Mouse (Mus musculus): ENCODE measurements around the gene Chd2.
A peak's percentile ranks its signal among the peaks of the same experiment; 100 is the strongest.

Chd2 gene

GRCm38 (mm10) chr7:73434336-73434677, 107.3 kb downstream of the Chd2 start:
- DNase-seq, result no peak

DNA sequence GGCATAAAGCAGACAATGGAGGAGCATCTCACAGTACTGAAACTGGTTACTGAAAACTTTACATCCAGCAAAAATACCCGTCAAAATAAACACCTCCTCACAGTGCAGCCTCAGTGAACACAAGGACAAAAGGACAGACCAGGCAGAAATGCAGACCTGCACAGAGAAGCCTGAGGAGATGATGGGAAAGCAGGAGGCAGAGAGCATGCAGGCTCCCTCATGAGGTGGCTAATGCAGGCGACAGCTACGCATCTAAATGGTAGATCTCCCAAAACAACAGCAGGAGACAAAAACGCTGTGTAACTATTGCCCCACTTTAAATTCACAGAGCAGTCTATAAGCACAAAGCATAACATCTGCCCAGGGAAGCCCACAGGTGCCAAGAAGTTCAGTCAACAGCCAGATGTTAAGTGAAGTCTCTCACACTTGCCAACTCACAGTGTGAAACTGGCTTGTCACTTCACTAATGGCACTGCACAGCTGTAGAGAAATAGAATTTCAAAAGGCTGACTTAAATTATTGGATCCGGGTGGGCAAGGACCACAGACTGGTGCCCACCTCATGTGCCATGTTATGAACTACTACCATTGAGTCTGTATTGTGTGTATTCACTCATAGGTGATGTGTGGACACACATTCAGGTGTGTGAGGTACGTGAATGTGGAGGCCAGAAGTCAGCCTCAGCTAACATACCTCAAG, 107.8 kb downstream of the Chd2 start:
- no peak for DNase-seq

DNA sequence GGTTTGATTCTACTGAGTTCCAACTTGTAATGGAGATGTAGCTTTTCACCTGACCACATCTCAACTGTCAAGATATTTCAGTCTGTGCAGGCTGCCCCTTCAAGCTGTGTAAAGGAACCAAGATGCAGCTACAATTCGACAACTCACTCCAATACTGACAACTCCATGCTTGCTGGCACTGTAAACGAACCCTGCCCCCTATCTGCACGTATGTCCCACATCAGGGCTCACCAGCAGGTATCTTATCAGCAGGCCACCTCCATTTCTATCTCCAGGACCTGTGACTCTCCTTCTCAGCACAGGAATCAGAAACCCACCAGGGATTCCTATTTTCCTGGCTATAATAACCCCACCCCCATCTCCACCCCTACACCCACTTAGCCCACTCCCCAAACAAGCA, 113.1 kb downstream of the Chd2 start:
- DNase-seq, result no peak

GRCm38 (mm10) chr7:73427794-73428193, 113.8 kb downstream of the Chd2 start:
- no peak for DNase-seq

DNA sequence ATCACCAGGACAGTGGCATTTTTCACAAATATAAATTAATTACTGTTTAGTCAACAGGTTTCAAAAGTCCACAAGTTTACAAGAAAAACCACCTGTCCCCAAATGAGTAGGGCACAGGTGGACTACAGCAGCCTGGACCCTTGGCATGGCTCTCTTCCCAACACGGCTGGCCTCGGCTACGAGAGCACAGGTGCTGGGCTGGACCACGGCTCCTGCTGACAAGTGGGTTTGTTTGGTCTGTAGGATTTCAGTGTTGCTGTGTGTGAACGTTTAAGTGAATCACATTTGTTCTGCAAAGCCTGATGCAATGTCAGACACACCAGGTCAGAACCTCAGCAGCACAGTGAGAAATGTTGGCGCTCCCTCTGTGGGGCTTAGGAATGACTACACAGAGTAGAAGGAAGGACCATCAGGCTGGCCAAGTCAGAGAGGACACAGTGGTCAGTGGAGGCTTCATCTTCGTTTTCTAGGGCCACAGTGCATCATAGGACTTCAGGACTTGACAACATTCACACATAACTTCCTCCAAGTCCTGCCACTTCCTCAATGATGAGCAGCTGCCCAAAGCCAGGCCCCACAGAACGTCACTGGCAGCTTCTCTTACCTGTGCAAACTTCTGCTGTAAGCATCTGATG, 114.8 kb downstream of the Chd2 start:
- DNase-seq, result no peak

DNA sequence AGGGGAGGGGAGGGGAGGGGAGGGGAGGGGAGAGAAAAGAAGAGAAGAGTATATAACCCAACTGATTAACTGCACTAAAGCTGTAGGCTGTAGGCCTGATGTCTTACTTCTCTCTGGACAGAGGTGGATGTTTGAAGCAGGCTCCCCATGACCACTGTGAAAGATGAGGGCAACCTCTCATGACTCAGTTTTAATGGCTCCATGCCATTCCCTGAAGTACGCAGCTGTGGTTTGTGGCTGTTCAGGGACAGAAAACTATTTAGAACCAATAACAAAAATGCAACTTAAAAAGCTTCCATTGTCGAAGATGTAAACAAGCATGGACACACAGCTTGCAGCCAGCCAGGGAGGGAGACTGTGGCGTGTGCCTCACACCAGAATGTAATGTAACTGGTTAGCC, 115.4 kb downstream of the Chd2 start:
- DNase-seq, result no peak

DNA sequence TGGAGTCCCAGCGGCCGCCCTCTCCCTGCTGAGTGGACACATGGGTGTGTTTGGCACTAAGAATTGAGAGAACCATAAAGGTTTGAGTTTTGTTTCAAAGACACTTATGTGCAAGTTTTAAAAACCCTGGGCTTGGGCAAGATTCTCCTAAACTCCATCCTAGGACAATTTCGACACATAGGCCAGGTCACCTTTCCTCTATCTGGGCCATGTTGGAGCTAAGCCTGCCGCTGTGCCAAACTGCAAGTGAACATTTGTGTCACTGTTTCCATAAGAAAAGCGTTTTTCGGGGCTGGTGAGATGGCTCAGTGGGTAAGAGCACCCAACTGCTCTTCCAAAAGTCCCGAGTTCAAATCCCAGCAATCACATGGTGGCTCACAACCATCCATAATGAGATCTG, 116.2 kb downstream of the Chd2 start:
- no peak for DNase-seq

DNA sequence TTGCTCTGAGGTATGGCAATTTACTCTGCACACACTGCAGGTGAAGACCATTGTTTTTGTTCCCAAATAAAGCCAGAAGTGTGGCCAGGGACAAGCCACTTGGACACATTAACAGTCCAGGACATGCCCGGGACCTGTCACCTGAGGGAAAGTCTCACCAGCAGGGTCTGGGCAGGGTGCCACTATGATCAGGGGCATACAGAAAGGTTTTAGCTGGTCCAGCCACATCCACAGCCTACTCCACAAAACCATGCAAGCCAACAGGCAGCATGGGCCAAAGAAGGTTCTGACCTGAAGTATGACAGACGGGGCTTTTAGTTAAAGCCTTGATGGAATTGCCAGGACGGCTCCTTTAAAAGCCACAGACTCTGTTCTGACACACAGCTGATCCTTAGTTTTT, 116.9 kb downstream of the Chd2 start:
- DNase-seq, result no peak

- DNase-seq, result no peak
Observed at GRCm38 (mm10) chr7:73424243-73424642, 117.4 kb downstream of the Chd2 start.

DNA sequence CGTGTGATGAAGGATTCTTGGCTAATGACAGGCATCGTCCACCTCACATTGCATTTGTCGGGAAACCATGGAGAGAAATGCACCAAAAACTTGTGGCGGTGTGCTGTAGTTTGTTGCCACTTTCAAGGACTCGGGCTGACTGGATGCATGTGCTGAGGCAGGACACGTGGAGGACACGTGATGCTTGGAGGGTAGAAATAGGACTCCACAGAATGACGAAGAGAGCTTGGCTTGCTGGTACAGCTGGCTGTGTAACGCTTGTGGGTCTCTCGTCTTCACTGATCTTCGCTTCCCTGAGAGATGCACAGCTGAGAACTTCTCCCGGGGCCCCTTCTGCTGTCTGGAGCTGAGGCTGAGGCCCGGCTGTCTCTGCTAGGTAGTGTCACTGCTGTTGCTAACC, 118.4 kb downstream of the Chd2 start:
- no peak for DNase-seq

GRCm38 (mm10) chr7:73422223-73423113, 119.2 kb downstream of the Chd2 start:
- peak; percentile 61 for DNase-seq

- no peak for DNase-seq
Observed at GRCm38 (mm10) chr7:73421278-73422015, 120.2 kb downstream of the Chd2 start.

DNA sequence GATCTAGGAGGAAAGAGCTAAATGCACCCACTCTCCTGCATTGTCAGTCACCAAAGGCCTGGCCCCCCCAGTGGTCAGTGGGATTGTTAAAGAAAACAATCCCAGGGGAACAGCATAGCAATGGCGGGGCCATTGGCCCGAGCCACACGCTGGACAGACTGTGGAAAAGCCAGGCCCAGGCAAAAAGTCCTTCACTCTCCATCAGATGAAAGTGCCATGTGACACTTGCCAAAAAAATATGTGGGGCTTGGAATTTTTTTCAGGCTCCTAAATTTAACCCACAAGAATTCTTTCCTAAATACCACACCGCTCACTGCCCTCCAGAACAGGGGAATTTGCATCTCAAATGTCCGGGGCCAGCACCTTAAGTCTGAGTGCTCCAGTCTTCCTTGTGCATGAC, 120.8 kb downstream of the Chd2 start:
- DNase-seq, result no peak

- no peak for DNase-seq
Observed at GRCm38 (mm10) chr7:73419375-73419774, 122.3 kb downstream of the Chd2 start.

- no peak for DNase-seq
Observed at GRCm38 (mm10) chr7:73414192-73414591, 127.4 kb downstream of the Chd2 start.

- no peak for DNase-seq
Observed at GRCm38 (mm10) chr7:73412419-73412818, 129.2 kb downstream of the Chd2 start.

- DNase-seq, result no peak
Observed at GRCm38 (mm10) chr7:73411986-73412385, 129.6 kb downstream of the Chd2 start.

DNA sequence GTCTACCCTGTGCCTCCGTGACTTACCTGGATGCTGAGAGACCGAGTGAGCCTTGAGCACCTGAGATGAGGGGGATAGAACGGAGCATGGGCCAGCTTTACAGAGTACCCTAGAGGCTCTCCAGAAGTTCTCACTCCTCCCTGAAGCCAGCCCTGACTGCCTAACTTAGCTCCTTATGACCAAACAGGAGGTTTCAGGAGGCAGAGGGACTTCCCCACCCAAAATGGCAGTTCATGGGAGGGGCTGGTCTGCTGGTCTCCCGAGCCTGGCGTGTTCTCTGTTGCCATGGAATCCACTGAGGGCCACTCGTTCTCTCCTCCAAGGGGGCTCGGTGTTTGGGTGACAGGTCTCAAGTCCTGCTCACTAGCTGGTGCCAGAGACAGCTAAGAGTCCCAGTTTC, 130.1 kb downstream of the Chd2 start:
- DNase-seq, result no peak

- DNase-seq, result no peak
Observed at GRCm38 (mm10) chr7:73405550-73405949, 136.1 kb downstream of the Chd2 start.

- DNase-seq, result no peak
Observed at GRCm38 (mm10) chr7:73403538-73403937, 138.1 kb downstream of the Chd2 start.

DNA sequence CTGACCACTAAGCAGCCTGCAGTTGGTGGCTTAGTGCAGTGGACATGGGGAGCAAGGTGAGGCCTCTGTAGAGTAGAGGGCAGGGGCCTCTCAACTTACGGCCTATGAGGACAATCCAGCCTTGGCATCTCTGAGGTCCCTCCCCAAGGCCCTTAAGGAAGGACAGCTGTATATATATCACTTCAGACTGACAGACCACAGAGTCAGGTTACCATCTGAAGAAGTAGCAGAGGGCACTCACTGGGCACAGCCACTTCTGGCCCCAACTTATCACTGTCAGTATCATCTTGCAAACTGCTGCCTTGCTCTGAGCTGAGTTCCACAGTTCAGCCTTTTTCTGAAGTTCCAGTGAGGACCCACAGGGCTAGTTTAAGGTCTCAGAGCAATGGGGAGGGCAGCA, 139.0 kb downstream of the Chd2 start:
- no peak for DNase-seq

- no peak for DNase-seq
Observed at GRCm38 (mm10) chr7:73402106-73402505, 139.5 kb downstream of the Chd2 start.

Data from thymus, postnatal 25 days (tissue).